Mouse (Mus musculus): ENCODE data around the gene Becn1.

- TF ChIP-seq FOSL1 (IDR thresholded peaks at IDR 0.05; ENCODE audit: insufficient read depth, low read length, poor library complexity, severe bottlenecking) (no peak), MYOG (IDR thresholded peaks at IDR 0.05; ENCODE audit: control insufficient read depth, extremely low read depth, insufficient read length) (no peak), CTCF (IDR thresholded peaks at IDR 0.05; ENCODE audit: control insufficient read depth, insufficient read depth, insufficient read length) (no peak)
These were observed 24.1 kb upstream of the Becn1 start for GRCm38 (mm10) chr11:101326147-101326546.
